Mouse (Mus musculus) hindbrain, embryonic 12.5 days (tissue): Measurements from ENCODE around the gene Gm9789. TPM values are rescaled to one million over a fixed set of nuclear protein-coding genes. Genes with fewer than 3 reads are reported as not detected.
"Not testable (repeated sequence)": the region's sequence is repeated elsewhere in the genome, so short reads cannot be mapped to it uniquely, and the experiment has no call there.

Experiments used
- ATAC-seq: fragments of 200-750 bp; cut with Nextera tagmentation; 2 replicates; pipeline ENCODE4 v1.8.0; 2017; ENCODE audit warnings: moderate TSS enrichment; ENCODE audit not compliant: low FRiP score
- H3K27ac ChIP-seq: fragments of 300-500 bp; sonication (generic); 2 replicates; pipeline ENCODE4 v1.5.1; 2016; ENCODE audit warnings: mild to moderate bottlenecking
- H3K27me3 ChIP-seq: fragments of 300-500 bp; sonication (generic); 2 replicates; pipeline ENCODE4 v1.6.1; 2016; ENCODE audit warnings: mild to moderate bottlenecking
- H3K36me3 ChIP-seq: fragments of 300-500 bp; sonication (generic); 2 replicates; pipeline ENCODE4 v1.6.1; 2016; ENCODE audit warnings: mild to moderate bottlenecking
- H3K4me1 ChIP-seq: fragments of 300-500 bp; sonication (generic); 2 replicates; pipeline ENCODE4 v1.6.1; 2016
- H3K4me2 ChIP-seq: fragments of 300-500 bp; sonication (generic); replicated peaks from 2 replicates; pipeline ENCODE4 v1.6.1; 2016; ENCODE audit warnings: mild to moderate bottlenecking
- H3K4me3 ChIP-seq: fragments of 300-500 bp; sonication (generic); 2 replicates; pipeline ENCODE4 v1.5.1; 2016; ENCODE audit warnings: mild to moderate bottlenecking
- H3K9ac ChIP-seq: fragments of 300-500 bp; sonication (generic); 2 replicates; pipeline ENCODE4 v1.6.1; 2016; ENCODE audit warnings: mild to moderate bottlenecking, moderate library complexity
- H3K9me3 ChIP-seq: fragments of 300-500 bp; sonication (generic); replicated peaks from 2 replicates; pipeline ENCODE4 v1.6.1; 2016; ENCODE audit warnings: mild to moderate bottlenecking
- WGBS: fragments of 180-500 bp; shearing (Covaris S2); methylation state at CpG from one replicate; pipeline ENCODE4 v1.1.7; 2016; 5-methylcytosine and 5-hydroxymethylcytosine counted together
- polyA plus RNA-seq: library from polyadenylated mRNA; unstranded; fragments of >200 nt; fragmentation: Nextera tagmentation; extraction: Ambion mirVana; gene quantifications from 2 replicates; pipeline ENCODE4 v1.2.1, GENCODE M21; 2016

The Gm9789 gene
- polyA plus RNA-seq = not detected in 2 replicates

DNA sequence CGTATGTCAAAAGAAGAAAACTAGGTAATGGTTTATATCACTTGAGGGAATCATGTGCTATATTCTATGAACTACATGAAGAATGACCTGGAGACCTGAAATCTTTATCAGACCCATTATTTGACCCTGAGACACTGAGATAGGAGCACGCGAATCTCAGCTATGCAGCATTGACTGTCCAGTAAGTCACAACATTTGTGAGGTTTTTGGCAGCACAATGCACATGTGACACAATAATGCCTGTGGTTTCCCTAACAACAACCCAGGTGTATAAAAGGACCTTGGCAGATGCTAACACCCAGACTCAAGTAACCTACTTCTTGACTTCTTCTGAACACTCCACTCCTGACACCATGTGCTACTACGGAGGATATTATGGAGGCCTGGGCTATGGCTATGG is at the start of gene Gm9789:
Gene Gm9789 (plus strand): TSS at position 301 of the 400 bp plus-strand sequence.
- H3K9me3 ChIP-seq = no peaks in the 10 kb centered on the region
- no peaks in the 10 kb centered on the region for H3K4me1 ChIP-seq
- no peaks in the 10 kb centered on the region for H3K36me3 ChIP-seq
- no peak within 1 kb of the TSS for H3K9ac ChIP-seq
- H3K4me2 ChIP-seq = no peak within 1 kb of the TSS
- H3K27ac ChIP-seq = no peak within 1 kb of the TSS
- no peak for ATAC-seq
- 88% methylated on average over 4 of the region's 4 CpGs for WGBS
- no peak within 1 kb of the TSS for H3K4me3 ChIP-seq
- H3K27me3 ChIP-seq = no peaks in the 10 kb centered on the region

DNA sequence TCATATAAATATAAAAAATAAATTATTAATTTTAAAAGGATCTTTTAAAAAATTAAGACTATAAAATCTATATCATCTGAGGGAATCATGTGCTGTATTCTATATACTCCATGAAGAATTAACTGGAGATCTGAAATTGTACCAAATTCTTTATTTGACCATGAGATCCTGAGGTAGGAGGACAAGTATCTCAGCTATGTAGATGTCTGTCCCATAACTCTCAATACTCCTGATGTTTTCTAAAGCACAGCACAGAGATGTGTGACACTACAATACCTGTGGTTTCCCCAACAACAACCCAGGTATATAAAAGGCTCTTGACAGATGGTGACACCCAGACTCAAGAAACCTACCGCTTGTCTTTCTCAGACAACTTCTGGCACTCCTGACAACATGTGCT is 17.2 kb upstream of the Gm9789 start, which contains the start of gene Gm6358:
Gene Gm6358 (plus strand): TSS at position 301 of the 400 bp plus-strand sequence.
- Histone ChIP-seq H3K36me3 (no peaks in the 10 kb centered on the region), H3K27ac (no peak within 1 kb of the TSS), H3K4me3 (no peak within 1 kb of the TSS), H3K4me1 (no peaks in the 10 kb centered on the region), H3K27me3 (no peaks in the 10 kb centered on the region), H3K9me3 (no peaks in the 10 kb centered on the region), H3K9ac (no peak within 1 kb of the TSS), H3K4me2 (no peak within 1 kb of the TSS)
- ATAC-seq = no peak
- 93% methylated on average over 1 of the region's 1 CpGs for WGBS

DNA sequence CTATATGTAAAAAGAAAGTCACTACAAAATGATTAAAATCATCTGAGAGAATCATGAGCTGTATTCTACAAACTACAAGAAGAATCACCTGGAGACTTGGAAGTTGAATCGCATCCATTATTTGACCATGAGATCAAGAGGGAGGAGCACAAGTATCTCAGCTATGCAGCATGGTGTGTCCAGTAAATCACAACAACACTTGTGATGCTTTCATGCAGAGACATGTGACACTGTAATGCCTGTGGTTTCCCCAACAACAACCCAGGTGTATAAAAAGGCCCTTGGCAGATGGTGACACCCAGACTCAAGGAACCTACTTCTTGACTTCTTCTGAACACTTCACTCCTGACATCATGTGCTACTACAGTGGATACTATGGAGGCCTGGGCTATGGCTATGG is 7.0 kb upstream of the Gm9789 start, which contains the start of gene Gm10061:
Gene Gm10061 (plus strand): TSS at position 301 of the 400 bp plus-strand sequence.
- Histone ChIP-seq H3K9ac (no peak within 1 kb of the TSS), H3K4me3 (no peak within 1 kb of the TSS), H3K27me3 (no peaks in the 10 kb centered on the region), H3K4me1 (no peaks in the 10 kb centered on the region), H3K4me2 (no peak within 1 kb of the TSS), H3K36me3 (no peaks in the 10 kb centered on the region), H3K9me3 (no peaks in the 10 kb centered on the region), H3K27ac (no peak within 1 kb of the TSS)
- ATAC-seq = no peak
- 90% methylated on average over 1 of the region's 1 CpGs for WGBS

DNA sequence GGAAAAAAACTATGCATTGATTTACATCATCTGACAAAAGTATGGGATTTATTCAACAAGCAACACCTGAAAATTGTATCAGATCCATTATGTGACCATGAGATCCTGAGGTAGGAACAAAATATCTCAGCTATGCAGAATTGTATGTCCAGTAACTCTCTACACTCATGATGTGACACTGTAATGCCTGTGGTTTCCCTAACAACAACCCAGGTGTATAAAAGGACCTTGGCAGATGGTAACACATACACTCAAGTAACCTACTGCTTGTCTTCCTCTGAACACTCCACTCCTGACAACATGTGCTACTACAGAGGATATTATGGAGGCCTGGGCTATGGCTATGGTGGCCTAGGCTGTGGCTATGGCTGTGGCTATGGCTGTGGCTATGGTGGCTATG is 11.4 kb downstream of the Gm9789 start, which contains the start of gene Gm7735:
Gene Gm7735 (plus strand): TSS at position 301 of the 400 bp plus-strand sequence.
- H3K27ac ChIP-seq, H3K9me3 ChIP-seq, H3K4me3 ChIP-seq, H3K9ac ChIP-seq, H3K4me1 ChIP-seq, H3K4me2 ChIP-seq, H3K27me3 ChIP-seq, H3K36me3 ChIP-seq, ATAC-seq: not testable (repeated sequence)

DNA sequence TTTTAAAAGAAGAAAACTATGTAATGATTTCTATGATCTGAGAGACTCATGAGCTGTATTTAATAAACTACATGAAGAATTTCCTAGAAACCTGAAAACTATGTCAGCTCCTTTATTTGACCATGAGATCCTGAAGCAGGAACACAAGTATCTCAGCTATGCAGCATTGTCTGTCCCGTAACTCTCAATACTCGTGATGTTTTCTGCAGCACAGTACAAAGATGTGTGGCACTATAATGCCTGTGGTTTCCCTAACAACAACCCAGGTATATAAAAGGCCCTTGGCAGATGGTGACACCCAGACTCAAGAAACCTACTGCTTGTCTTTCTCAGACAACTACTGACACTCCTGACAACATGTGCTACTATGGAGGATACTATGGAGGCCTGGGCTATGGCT is 16.7 kb downstream of the Gm9789 start, which contains the start of gene 1110057P08Rik:
Gene 1110057P08Rik (plus strand): TSS at position 301 of the 400 bp plus-strand sequence.
- Histone ChIP-seq H3K36me3 (no peaks in the 10 kb centered on the region), H3K27me3 (no peaks in the 10 kb centered on the region), H3K9ac (no peak within 1 kb of the TSS), H3K27ac (no peak within 1 kb of the TSS), H3K9me3 (no peaks in the 10 kb centered on the region), H3K4me2 (no peak within 1 kb of the TSS), H3K4me3 (no peak within 1 kb of the TSS), H3K4me1 (no peaks in the 10 kb centered on the region)
- no peak for ATAC-seq
- 80% methylated on average over 2 of the region's 2 CpGs for WGBS

DNA sequence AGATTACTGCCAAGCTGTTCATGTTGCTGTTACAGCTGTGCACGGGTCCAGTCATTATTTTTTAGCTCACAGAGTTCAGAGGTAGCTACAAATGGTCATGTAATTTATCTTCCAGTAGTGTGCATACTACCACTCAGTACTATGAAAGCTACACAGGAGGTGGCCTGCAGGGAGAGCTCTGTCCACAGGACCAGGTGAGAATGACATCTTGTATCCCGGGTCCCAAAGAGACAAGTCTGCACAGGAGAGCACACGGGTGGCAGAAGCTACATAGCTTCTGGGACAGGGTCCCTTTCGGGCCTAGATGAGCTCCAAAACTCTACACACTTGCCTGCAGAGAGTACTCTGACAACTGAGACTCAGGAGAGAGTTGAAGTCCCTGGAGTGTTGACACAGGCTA is 30.9 kb downstream of the Gm9789 start:
- ATAC-seq = no peak
- Histone ChIP-seq H3K4me1 (no peaks in the 10 kb centered on the region), H3K9ac (no peak overlapping the region), H3K4me2 (no peak overlapping the region), H3K36me3 (no peaks in the 10 kb centered on the region), H3K27ac (no peak overlapping the region), H3K9me3 (no peaks in the 10 kb centered on the region), H3K4me3 (no peak overlapping the region), H3K27me3 (no peaks in the 10 kb centered on the region)
- WGBS = 85% methylated on average over 4 of the region's 4 CpGs

DNA sequence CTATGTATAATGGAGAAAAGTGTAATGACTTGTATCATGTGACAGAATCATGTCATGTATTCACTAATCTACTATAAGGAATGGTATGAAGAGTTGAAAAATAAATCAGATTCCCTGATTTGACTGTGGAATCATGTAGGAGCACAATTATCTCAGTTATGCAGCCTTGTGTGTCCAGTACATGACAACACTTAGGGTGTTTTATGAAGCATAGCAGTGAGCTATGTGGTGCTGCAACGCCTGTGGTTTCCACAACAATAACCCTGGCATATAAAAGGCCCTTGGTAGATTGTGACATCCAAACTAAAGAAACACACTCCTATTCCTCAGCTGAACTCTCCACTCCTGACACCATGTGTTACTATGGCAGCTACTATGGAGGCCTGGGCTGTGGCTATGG is 47.8 kb downstream of the Gm9789 start, which contains the start of gene Krtap20-2:
Gene Krtap20-2 (plus strand): TSS at position 301 of the 400 bp plus-strand sequence.
- 83% methylated on average over 1 of the region's 1 CpGs for WGBS
- Histone ChIP-seq H3K27me3 (no peaks in the 10 kb centered on the region), H3K27ac (no peak within 1 kb of the TSS), H3K4me1 (no peaks in the 10 kb centered on the region), H3K4me2 (no peak within 1 kb of the TSS), H3K4me3 (no peak within 1 kb of the TSS), H3K36me3 (no peaks in the 10 kb centered on the region), H3K9ac (no peak within 1 kb of the TSS), H3K9me3 (no peaks in the 10 kb centered on the region)
- ATAC-seq = no peak

Other genes with a start within 250 kb of the Gm9789 start
- gene Krtap19-9b, start 225.7 kb upstream of the Gm9789 start, polyA plus RNA-seq = not detected in 2 replicates
- not detected in 2 replicates for gene Krtap16-3, start 195.1 kb upstream of the Gm9789 start, polyA plus RNA-seq
- not detected in 2 replicates for gene Krtap22-2, start 147.2 kb upstream of the Gm9789 start, polyA plus RNA-seq
- gene Gm10229, start 142.7 kb upstream of the Gm9789 start, polyA plus RNA-seq = not detected in 2 replicates
- not detected in 2 replicates for gene Krtap6-1, start 126.3 kb upstream of the Gm9789 start, polyA plus RNA-seq
- gene Gm10228, start 116.5 kb upstream of the Gm9789 start, polyA plus RNA-seq = not detected in 2 replicates
- not detected in 2 replicates for gene Krtap6-5, start 110.1 kb upstream of the Gm9789 start, polyA plus RNA-seq
- gene 1110025L11Rik, start 94.0 kb upstream of the Gm9789 start, polyA plus RNA-seq = not detected in 2 replicates
- gene Krtap6-3, start 73.9 kb upstream of the Gm9789 start, polyA plus RNA-seq = not detected in 2 replicates
- not detected in 2 replicates for gene Gm6358, start 17.1 kb upstream of the Gm9789 start, polyA plus RNA-seq
- not detected in 2 replicates for gene Gm10061, start 6.9 kb upstream of the Gm9789 start, polyA plus RNA-seq
- gene Gm7735, start 11.5 kb downstream of the Gm9789 start, polyA plus RNA-seq = not detected in 2 replicates
- gene 1110057P08Rik, start 16.8 kb downstream of the Gm9789 start, polyA plus RNA-seq = not detected in 2 replicates
- not detected in 2 replicates for gene Krtap20-2, start 47.9 kb downstream of the Gm9789 start, polyA plus RNA-seq
- not detected in 2 replicates for gene Krtap21-1, start 245.9 kb downstream of the Gm9789 start, polyA plus RNA-seq